Mouse (Mus musculus) intestine, embryonic 15.5 days (tissue): ENCODE measurements around the gene Cd3eap. TPM values are rescaled to one million over a fixed set of nuclear protein-coding genes. Genes with fewer than 3 reads are reported as not detected.
A peak's percentile ranks its signal among the peaks of the same experiment; 100 is the strongest.

Source experiments
- ATAC-seq: fragments of 200-750 bp; cut with Nextera tagmentation; 2 replicates; pipeline ENCODE4 v1.8.0; 2017; ENCODE audit warnings: moderate TSS enrichment, moderate library complexity
- H3K27ac ChIP-seq: fragments of 300-500 bp; sonication (generic); 2 replicates; pipeline ENCODE4 v1.5.1; 2015; ENCODE audit warnings: mild to moderate bottlenecking, inconsistent platforms
- H3K27me3 ChIP-seq: fragments of 300-500 bp; sonication (generic); replicated peaks from 2 replicates; pipeline ENCODE4 v1.6.1; 2015; ENCODE audit warnings: inconsistent platforms
- H3K36me3 ChIP-seq: fragments of 300-500 bp; sonication (generic); 2 replicates; pipeline ENCODE4 v1.6.1; 2015; ENCODE audit warnings: inconsistent platforms
- H3K4me1 ChIP-seq: fragments of 300-500 bp; sonication (generic); replicated peaks from 2 replicates; pipeline ENCODE4 v1.6.1; 2015; ENCODE audit warnings: inconsistent platforms
- H3K4me2 ChIP-seq: fragments of 300-500 bp; sonication (generic); replicated peaks from 2 replicates; pipeline ENCODE4 v1.6.1; 2015; ENCODE audit warnings: mild to moderate bottlenecking, inconsistent platforms
- H3K4me3 ChIP-seq: fragments of 300-500 bp; sonication (generic); replicated peaks from 2 replicates; pipeline ENCODE4 v1.5.1; 2015; ENCODE audit warnings: inconsistent platforms
- H3K9ac ChIP-seq: fragments of 300-500 bp; sonication (generic); 2 replicates; pipeline ENCODE4 v1.6.1; 2015; ENCODE audit warnings: inconsistent platforms
- H3K9me3 ChIP-seq: fragments of 300-500 bp; sonication (generic); 2 replicates; pipeline ENCODE4 v1.6.1; 2016; ENCODE audit warnings: inconsistent platforms
- WGBS: fragments of 180-500 bp; shearing (Covaris S2); methylation state at CpG from one replicate; pipeline ENCODE4 v1.1.7; 2015; 5-methylcytosine and 5-hydroxymethylcytosine counted together
- microRNA counts: library from miRNA; unstranded; fragments of <30 nt; microRNA quantifications from one replicate; lab custom pipeline; 2016
- polyA plus RNA-seq: library from polyadenylated mRNA; unstranded; fragments of >200 nt; fragmentation: Nextera tagmentation; extraction: Ambion mirVana; gene quantifications from 2 replicates; pipeline ENCODE4 v1.2.1, GENCODE M21; 2015

Gene Cd3eap
- polyA plus RNA-seq, 1 experiment from 2014 or later: 21.7 TPM

- Histone ChIP-seq H3K4me1 (peaks cover 13% of the 10 kb centered on the region), H3K9me3 (no peaks in the 10 kb centered on the region), H3K4me2 (no peak overlapping the region), H3K27me3 (peaks cover 12% of the 10 kb centered on the region), H3K27ac (no peak overlapping the region), H3K4me3 (no peak overlapping the region), H3K36me3 (no peaks in the 10 kb centered on the region), H3K9ac (no peak overlapping the region)
- ATAC-seq: no peak
- 33% methylated on average over 4 of the region's 4 CpGs for WGBS
These were observed 47.3 kb downstream of the Cd3eap start for GRCm38 (mm10) chr7:19311991-19312390.

DNA sequence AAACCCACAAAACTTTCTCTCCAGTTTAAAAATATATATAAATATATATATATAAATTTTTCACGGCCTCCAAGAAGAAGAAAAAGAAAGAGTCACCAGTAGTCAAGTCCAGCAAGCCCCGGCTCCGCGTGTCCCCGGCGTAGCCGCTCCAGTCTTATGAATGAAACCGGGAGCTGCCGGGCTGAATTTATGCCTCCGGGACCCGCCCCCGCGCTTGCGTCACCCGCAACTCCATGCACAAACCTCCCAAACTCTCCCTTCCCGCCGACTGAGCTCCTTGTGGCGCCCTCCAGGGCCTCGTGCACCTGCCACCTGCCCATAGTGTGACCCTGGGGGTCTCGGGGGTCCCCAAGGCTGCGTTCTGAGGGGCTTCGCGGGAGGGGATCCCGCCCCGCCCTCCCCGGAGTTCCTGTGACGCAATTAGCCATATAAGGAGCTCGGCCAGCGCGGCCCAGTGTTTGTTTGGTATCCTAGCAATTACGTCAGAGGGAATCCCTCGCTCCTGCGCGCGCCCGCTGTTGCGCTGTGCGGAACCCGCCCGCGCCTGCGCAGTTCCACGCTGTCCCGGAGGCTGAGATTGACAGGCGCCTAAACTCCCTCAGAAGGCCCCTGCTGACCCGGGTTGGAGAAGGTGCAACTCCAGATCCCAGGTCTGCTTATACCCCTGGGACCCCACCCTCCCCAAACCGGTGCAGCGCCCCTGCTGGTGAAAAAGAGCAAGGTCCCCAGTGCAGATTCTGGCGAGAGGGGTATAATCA is 49.2 kb downstream of the Cd3eap start, which contains the start of gene Fosb:
Gene Fosb (minus strand): TSS at position 168 of the 758 bp plus-strand sequence.
- Histone ChIP-seq H3K27me3 (peaks cover 27% of the 10 kb centered on the region), H3K36me3 (no peaks in the 10 kb centered on the region), H3K4me1 (peaks cover 15% of the 10 kb centered on the region), H3K9me3 (no peaks in the 10 kb centered on the region), H3K4me2 (peak within 1 kb of the TSS; percentile 96), H3K27ac (0 out of 2 replicates have a peak within 1 kb of the TSS, but pooled peaks have one; percentile 9), H3K9ac (peak within 1 kb of the TSS; percentile 59), H3K4me3 (peak within 1 kb of the TSS; percentile 73)
- peak; percentile 89 for ATAC-seq
- under 1% methylated on average over 49 of the region's 49 CpGs for WGBS

- WGBS: under 1% methylated on average over 48 of the region's 48 CpGs
- no peaks in the 10 kb centered on the region for H3K9me3 ChIP-seq
- H3K27me3 ChIP-seq: peaks cover 33% of the 10 kb centered on the region
- H3K36me3 ChIP-seq: no peaks in the 10 kb centered on the region
- peak overlapping the region; percentile 31 for H3K9ac ChIP-seq
- H3K27ac ChIP-seq: no peak overlapping the region
- no peak for ATAC-seq
- peak overlapping the region; percentile 73 for H3K4me3 ChIP-seq
- H3K4me1 ChIP-seq: peaks cover 22% of the 10 kb centered on the region
- H3K4me2 ChIP-seq: peak overlapping the region; percentile 96
These were observed 49.9 kb downstream of the Cd3eap start for GRCm38 (mm10) chr7:19309278-19309883.

- H3K4me3 ChIP-seq: peak overlapping the region; percentile 73
- H3K4me2 ChIP-seq: peak overlapping the region; percentile 96
- under 1% methylated on average over 58 of the region's 58 CpGs for WGBS
- H3K27me3 ChIP-seq: peaks cover 41% of the 10 kb centered on the region
- H3K36me3 ChIP-seq: no peaks in the 10 kb centered on the region
- peak overlapping the region; percentile 71 for H3K27ac ChIP-seq
- H3K4me1 ChIP-seq: peaks cover 29% of the 10 kb centered on the region
- peak; percentile 85 for ATAC-seq
- H3K9me3 ChIP-seq: no peaks in the 10 kb centered on the region
- peak overlapping the region; percentile 51 for H3K9ac ChIP-seq
These were observed 50.6 kb downstream of the Cd3eap start for GRCm38 (mm10) chr7:19308454-19309277.

GRCm38 (mm10) chr7:19307739-19308453 is 51.4 kb downstream of the Cd3eap start:
- H3K27ac ChIP-seq: peak overlapping the region; percentile 71
- no peaks in the 10 kb centered on the region for H3K9me3 ChIP-seq
- ATAC-seq: peak; percentile 66
- peaks cover 30% of the 10 kb centered on the region for H3K4me1 ChIP-seq
- peaks cover 44% of the 10 kb centered on the region for H3K27me3 ChIP-seq
- peak overlapping the region; percentile 51 for H3K9ac ChIP-seq
- H3K36me3 ChIP-seq: no peaks in the 10 kb centered on the region
- 2% methylated on average over 18 of the region's 18 CpGs for WGBS
- H3K4me2 ChIP-seq: peak overlapping the region; percentile 96
- H3K4me3 ChIP-seq: peak overlapping the region; percentile 73

DNA sequence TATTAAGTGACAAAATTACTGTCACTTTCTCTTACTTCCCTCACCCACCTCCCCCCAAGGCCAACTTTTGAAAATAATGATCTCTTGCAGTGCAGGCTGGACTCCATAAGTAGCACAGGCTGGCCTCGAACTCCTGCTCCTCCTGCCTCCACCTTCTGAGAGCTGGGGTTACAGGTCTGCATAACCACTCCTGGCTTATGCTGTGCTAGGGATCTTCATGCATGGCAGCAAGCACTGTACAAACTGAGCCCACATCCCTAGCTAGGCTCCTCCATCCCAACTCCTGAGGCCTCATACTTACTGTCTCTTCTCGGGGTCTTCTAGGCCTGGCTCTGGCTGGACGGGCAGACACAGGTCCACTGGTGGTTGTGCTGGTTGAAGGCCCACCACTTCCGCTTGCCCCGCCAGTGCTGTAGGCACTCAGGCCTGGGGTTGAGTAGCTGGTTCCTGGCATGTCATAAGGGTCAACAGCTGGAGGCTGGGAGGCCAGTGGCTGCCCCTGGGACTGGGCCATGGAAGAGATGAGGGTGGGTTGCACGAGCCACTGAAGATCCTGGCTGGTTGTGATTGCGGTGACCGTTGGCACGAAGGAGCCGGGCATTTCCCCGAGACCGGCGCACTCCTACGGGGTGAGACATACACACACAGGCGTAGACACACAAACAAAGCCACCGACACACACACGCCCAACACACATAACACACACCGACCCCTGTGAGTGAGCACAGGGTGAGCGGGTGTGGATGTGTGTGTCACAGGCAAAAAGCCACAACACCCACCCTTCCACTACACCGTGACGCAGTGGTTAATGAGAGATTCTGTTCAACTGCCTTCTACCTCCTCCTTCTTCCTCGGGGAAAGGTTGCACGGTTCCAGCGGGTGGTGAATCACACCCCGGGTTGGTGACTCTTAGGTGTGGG is 52.2 kb downstream of the Cd3eap start:
- Histone ChIP-seq H3K4me2 (peak overlapping the region; percentile 96; the same call in 1 of the 2 replicates), H3K27ac (no peak overlapping the region), H3K36me3 (no peaks in the 10 kb centered on the region), H3K4me3 (no peak overlapping the region), H3K27me3 (peaks cover 52% of the 10 kb centered on the region), H3K9ac (no peak overlapping the region), H3K9me3 (no peaks in the 10 kb centered on the region), H3K4me1 (peaks cover 30% of the 10 kb centered on the region)
- ATAC-seq: no peak
- 67% methylated on average over 25 of the region's 25 CpGs for WGBS

MicroRNA genes within 50 kb of the gene (microRNA counts, 519-probe panel; counts per million panel counts)
- 97.1 counts per million, percentile 29 among the panel's probes with 10 or more counts for microRNA mmu-miR-343 (lab: Ali Mortazavi, UCI)

Other genes starting within 250 kb of the Cd3eap start
- 1.8 and 2.3 TPM in 2 replicates for gene Gm4969, start 241.1 kb downstream of the Cd3eap start, polyA plus RNA-seq
- gene Fbxo46, start 239.6 kb downstream of the Cd3eap start, polyA plus RNA-seq: 10.5 and 12.8 TPM in 2 replicates
- gene Qpctl, start 210.2 kb downstream of the Cd3eap start, polyA plus RNA-seq: 9.2 and 11.5 TPM in 2 replicates
- 138 TPM in 2 replicates for gene Snrpd2, start 209.8 kb downstream of the Cd3eap start, polyA plus RNA-seq
- gene Gipr, start 193.4 kb downstream of the Cd3eap start, polyA plus RNA-seq: 2.5 and 2.8 TPM in 2 replicates
- gene Eml2, start 183.1 kb downstream of the Cd3eap start, polyA plus RNA-seq: 6.5 and 7.3 TPM in 2 replicates
- 1.4 and 1.5 TPM in 2 replicates for gene Gpr4, start 146.9 kb downstream of the Cd3eap start, polyA plus RNA-seq
- 36.8 and 39.4 TPM in 2 replicates for gene Opa3, start 131.1 kb downstream of the Cd3eap start, polyA plus RNA-seq
- 109 and 114 TPM in 2 replicates for gene Vasp, start 87.7 kb downstream of the Cd3eap start, polyA plus RNA-seq
- gene Ppm1n, start 79.4 kb downstream of the Cd3eap start, polyA plus RNA-seq: 0.14 and 0.34 TPM in 2 replicates
- 11.3 and 12.5 TPM in 2 replicates for gene Rtn2, start 76.9 kb downstream of the Cd3eap start, polyA plus RNA-seq
- 0.09 and 0.14 TPM in 2 replicates for gene Fosb, start 49.4 kb downstream of the Cd3eap start, polyA plus RNA-seq
- gene Ercc1, start 14.7 kb downstream of the Cd3eap start, polyA plus RNA-seq: 51.6 and 52.0 TPM in 2 replicates
- 3.1 and 4.8 TPM in 2 replicates for gene Ppp1r13l, start 266 bp upstream of the Cd3eap start, polyA plus RNA-seq
- gene Ercc2, start 22.5 kb upstream of the Cd3eap start, polyA plus RNA-seq: 16.7 and 17.3 TPM in 2 replicates
- gene Klc3, start 44.6 kb upstream of the Cd3eap start, polyA plus RNA-seq: 3.7 and 4.7 TPM in 2 replicates
- 5.1 and 9.0 TPM in 2 replicates for gene Ckm, start 45.3 kb upstream of the Cd3eap start, polyA plus RNA-seq
- gene Mark4, start 99.3 kb upstream of the Cd3eap start, polyA plus RNA-seq: 5.8 and 6.1 TPM in 2 replicates
- 0.50 and 0.53 TPM in 2 replicates for gene Exoc3l2, start 103.8 kb upstream of the Cd3eap start, polyA plus RNA-seq
- gene Bloc1s3, start 148.9 kb upstream of the Cd3eap start, polyA plus RNA-seq: 1.9 and 2.2 TPM in 2 replicates
- gene Trappc6a, start 148.9 kb upstream of the Cd3eap start, polyA plus RNA-seq: 124 and 137 TPM in 2 replicates
- gene Nkpd1, start 158.4 kb upstream of the Cd3eap start, polyA plus RNA-seq: 0.10 and 0.11 TPM in 2 replicates
- 18.3 and 21.8 TPM in 2 replicates for gene Ppp1r37, start 203.6 kb upstream of the Cd3eap start, polyA plus RNA-seq
- gene Zfp296, start 217.8 kb upstream of the Cd3eap start, polyA plus RNA-seq: 0.63 and 0.95 TPM in 2 replicates
- 131 and 140 TPM in 2 replicates for gene Gemin7, start 218.1 kb upstream of the Cd3eap start, polyA plus RNA-seq
- gene Clasrp, start 245.0 kb upstream of the Cd3eap start, polyA plus RNA-seq: 34.2 and 38.3 TPM in 2 replicates